Mouse (Mus musculus) liver, embryonic 11.5 days (tissue): ENCODE results near the gene Pgrmc1. TPM values are rescaled to one million over a fixed set of nuclear protein-coding genes. Genes with fewer than 3 reads are reported as not detected.
"Not testable (repeated sequence)": the region's sequence is repeated elsewhere in the genome, so short reads cannot be mapped to it uniquely, and the experiment has no call there.

Source experiments
- ATAC-seq: fragments of 200-750 bp; cut with Nextera tagmentation; replicated peaks from 2 replicates; pipeline ENCODE4 v1.8.0; 2017; ENCODE audit warnings: moderate number of reproducible peaks, mild to moderate bottlenecking, moderate TSS enrichment, moderate library complexity; ENCODE audit not compliant: low FRiP score
- DNase-seq: peaks from one replicate; pipeline ENCODE4 v3.0.0-alpha.2; 2017; ENCODE audit warnings: low spot score
- H3K27ac ChIP-seq: fragments of 300-500 bp; sonication (generic); 2 replicates; pipeline ENCODE4 v1.5.1; 2014; ENCODE audit warnings: mild to moderate bottlenecking, low read depth, low read length, control low read depth
- H3K27me3 ChIP-seq: fragments of 300-500 bp; sonication (generic); replicated peaks from 2 replicates; pipeline ENCODE4 v1.6.1; 2014; ENCODE audit warnings: low read length, mixed read lengths; ENCODE audit not compliant: control insufficient read depth, insufficient read depth
- H3K36me3 ChIP-seq: fragments of 300-500 bp; sonication (generic); 2 replicates; pipeline ENCODE4 v1.6.1; 2014; ENCODE audit warnings: mild to moderate bottlenecking, low read length, moderate library complexity, mixed read lengths; ENCODE audit not compliant: control insufficient read depth, insufficient read depth
- H3K4me1 ChIP-seq: fragments of 300-500 bp; sonication (generic); replicated peaks from 2 replicates; pipeline ENCODE4 v1.6.1; 2014; ENCODE audit warnings: low read length, mixed read lengths; ENCODE audit not compliant: control insufficient read depth, insufficient read depth
- H3K4me2 ChIP-seq: fragments of 300-500 bp; sonication (generic); 2 replicates; pipeline ENCODE4 v1.6.1; 2014; ENCODE audit warnings: mild to moderate bottlenecking, control low read depth, moderate library complexity
- H3K4me3 ChIP-seq: fragments of 300-500 bp; sonication (generic); 2 replicates; pipeline ENCODE4 v1.5.1; 2014; ENCODE audit warnings: low read depth, low read length, control low read depth
- H3K9ac ChIP-seq: fragments of 300-500 bp; sonication (generic); 2 replicates; pipeline ENCODE4 v1.6.1; 2014; ENCODE audit warnings: low read depth, low read length, control low read depth
- H3K9me3 ChIP-seq: fragments of 300-500 bp; sonication (generic); 2 replicates; pipeline ENCODE4 v1.6.1; 2016; ENCODE audit warnings: low read length, inconsistent platforms, mixed read lengths; ENCODE audit not compliant: control insufficient read depth
- WGBS: fragments of 180-500 bp; shearing (Covaris S2); extraction: QIAGEN DNeasy Blood & Tissue Kit; methylation state at CpG from one replicate; pipeline ENCODE4 v1.1.7; 2014; 5-methylcytosine and 5-hydroxymethylcytosine counted together
- polyA plus RNA-seq: library from polyadenylated mRNA; unstranded; fragments of >200 nt; fragmentation: Nextera tagmentation; extraction: Ambion mirVana; gene quantifications from 2 replicates; pipeline ENCODE4 v1.2.1, GENCODE M21; 2014

Pgrmc1 gene
- polyA plus RNA-seq, 1 experiment from 2014 or later, result 150 TPM

GRCm38 (mm10) chrX:36562079-36562478, 35.9 kb upstream of the Pgrmc1 start:
- H3K9me3 ChIP-seq, result no peaks in the 10 kb centered on the region
- H3K4me2 ChIP-seq, result no peak overlapping the region
- ATAC-seq (no peak), DNase-seq (no peak)
- H3K9ac ChIP-seq, result no peak overlapping the region
- no peaks in the 10 kb centered on the region for H3K27me3 ChIP-seq
- no peak overlapping the region for H3K27ac ChIP-seq
- no peak overlapping the region for H3K4me3 ChIP-seq
- no peaks in the 10 kb centered on the region for H3K36me3 ChIP-seq
- 23% methylated on average over 3 of the region's 3 CpGs for WGBS
- no peaks in the 10 kb centered on the region for H3K4me1 ChIP-seq

GRCm38 (mm10) chrX:36586629-36587303, 11.2 kb upstream of the Pgrmc1 start:
- Histone ChIP-seq H3K9ac (no peak overlapping the region), H3K27me3 (no peaks in the 10 kb centered on the region), H3K4me3 (no peak overlapping the region), H3K9me3 (no peaks in the 10 kb centered on the region), H3K36me3 (no peaks in the 10 kb centered on the region), H3K4me1 (no peaks in the 10 kb centered on the region), H3K4me2 (no peak overlapping the region), H3K27ac (no peak overlapping the region)
- ATAC-seq (no peak), DNase-seq (no peak)
- WGBS, result 81% methylated on average over 1 of the region's 1 CpGs

GRCm38 (mm10) chrX:36587304-36588209, 10.4 kb upstream of the Pgrmc1 start:
- Histone ChIP-seq H3K4me3 (no peak overlapping the region), H3K4me2 (no peak overlapping the region), H3K9ac (no peak overlapping the region), H3K36me3 (no peaks in the 10 kb centered on the region), H3K4me1 (no peaks in the 10 kb centered on the region), H3K27ac (no peak overlapping the region), H3K9me3 (no peaks in the 10 kb centered on the region), H3K27me3 (no peaks in the 10 kb centered on the region)
- 61% methylated on average over 8 of the region's 8 CpGs for WGBS
- no peak for ATAC-seq
- DNase-seq, result no peak

- Histone ChIP-seq H3K27ac (no peak overlapping the region), H3K9me3 (no peaks in the 10 kb centered on the region), H3K4me3 (no peak overlapping the region), H3K36me3 (no peaks in the 10 kb centered on the region), H3K4me1 (no peaks in the 10 kb centered on the region), H3K9ac (no peak overlapping the region), H3K4me2 (no peak overlapping the region), H3K27me3 (no peaks in the 10 kb centered on the region)
- ATAC-seq (no peak), DNase-seq (no peak)
- WGBS, result 76% methylated on average over 7 of the region's 7 CpGs
These were observed 7.7 kb upstream of the Pgrmc1 start for GRCm38 (mm10) chrX:36590266-36590665.

- Histone ChIP-seq H3K4me1 (no peaks in the 10 kb centered on the region), H3K4me2 (no peak overlapping the region), H3K9me3 (no peaks in the 10 kb centered on the region), H3K9ac (no peak overlapping the region), H3K4me3 (no peak overlapping the region), H3K36me3 (no peaks in the 10 kb centered on the region), H3K27me3 (no peaks in the 10 kb centered on the region), H3K27ac (no peak overlapping the region)
- ATAC-seq (no peak), DNase-seq (no peak)
- WGBS, result 41% methylated on average over 1 of the region's 1 CpGs
These were observed 6.9 kb upstream of the Pgrmc1 start for GRCm38 (mm10) chrX:36591120-36591519.

- no peaks in the 10 kb centered on the region for H3K27me3 ChIP-seq
- H3K36me3 ChIP-seq, result no peaks in the 10 kb centered on the region
- no peak overlapping the region for H3K27ac ChIP-seq
- H3K4me1 ChIP-seq, result no peaks in the 10 kb centered on the region
- no peak overlapping the region for H3K9ac ChIP-seq
- ATAC-seq (no peak), DNase-seq (no peak)
- WGBS, result 50% methylated on average over 4 of the region's 4 CpGs
- no peaks in the 10 kb centered on the region for H3K9me3 ChIP-seq
- no peak overlapping the region for H3K4me2 ChIP-seq
- no peak overlapping the region for H3K4me3 ChIP-seq
These were observed 6.5 kb upstream of the Pgrmc1 start for GRCm38 (mm10) chrX:36591539-36591938.

GRCm38 (mm10) chrX:36595247-36595646, 2.8 kb upstream of the Pgrmc1 start:
- no peak overlapping the region for H3K4me2 ChIP-seq
- H3K9ac ChIP-seq, result no peak overlapping the region
- ATAC-seq (no peak), DNase-seq (no peak)
- H3K36me3 ChIP-seq, result no peaks in the 10 kb centered on the region
- no peaks in the 10 kb centered on the region for H3K4me1 ChIP-seq
- 50% methylated on average over 3 of the region's 3 CpGs for WGBS
- no peak overlapping the region for H3K4me3 ChIP-seq
- no peaks in the 10 kb centered on the region for H3K27me3 ChIP-seq
- H3K9me3 ChIP-seq, result no peaks in the 10 kb centered on the region
- H3K27ac ChIP-seq, result no peak overlapping the region

- not testable (repeated sequence) for H3K4me1 ChIP-seq, H3K36me3 ChIP-seq, H3K4me2 ChIP-seq, H3K9me3 ChIP-seq, H3K9ac ChIP-seq, H3K27ac ChIP-seq, H3K4me3 ChIP-seq, H3K27me3 ChIP-seq, ATAC-seq, DNase-seq
- WGBS, result 59% methylated on average over 3 of the region's 5 CpGs
These were observed 1.4 kb upstream of the Pgrmc1 start for GRCm38 (mm10) chrX:36596483-36597120.
